Mouse (Mus musculus) gastrocnemius, adult 8-10 months (tissue): ENCODE data around the gene Tbxa2r. TPM values are rescaled to one million over a fixed set of nuclear protein-coding genes. Genes with fewer than 3 reads are reported as not detected.

ENCODE experiments used
- DNase-seq, 2 experiments: peaks; one replicate each; pipeline ENCODE4 v3.0.0; 2022; ENCODE audit warnings: low spot score in 2 of 2
- total RNA-seq, 4 experiments: library from RNA; stranded (reverse); gene quantifications; 2 replicates each; pipeline ENCODE4 v1.2.4; 2022

Tbxa2r gene
- total RNA-seq, 4 experiments from 2014 or later, result 0.12 to 0.36 (median 0.19) TPM

DNA sequence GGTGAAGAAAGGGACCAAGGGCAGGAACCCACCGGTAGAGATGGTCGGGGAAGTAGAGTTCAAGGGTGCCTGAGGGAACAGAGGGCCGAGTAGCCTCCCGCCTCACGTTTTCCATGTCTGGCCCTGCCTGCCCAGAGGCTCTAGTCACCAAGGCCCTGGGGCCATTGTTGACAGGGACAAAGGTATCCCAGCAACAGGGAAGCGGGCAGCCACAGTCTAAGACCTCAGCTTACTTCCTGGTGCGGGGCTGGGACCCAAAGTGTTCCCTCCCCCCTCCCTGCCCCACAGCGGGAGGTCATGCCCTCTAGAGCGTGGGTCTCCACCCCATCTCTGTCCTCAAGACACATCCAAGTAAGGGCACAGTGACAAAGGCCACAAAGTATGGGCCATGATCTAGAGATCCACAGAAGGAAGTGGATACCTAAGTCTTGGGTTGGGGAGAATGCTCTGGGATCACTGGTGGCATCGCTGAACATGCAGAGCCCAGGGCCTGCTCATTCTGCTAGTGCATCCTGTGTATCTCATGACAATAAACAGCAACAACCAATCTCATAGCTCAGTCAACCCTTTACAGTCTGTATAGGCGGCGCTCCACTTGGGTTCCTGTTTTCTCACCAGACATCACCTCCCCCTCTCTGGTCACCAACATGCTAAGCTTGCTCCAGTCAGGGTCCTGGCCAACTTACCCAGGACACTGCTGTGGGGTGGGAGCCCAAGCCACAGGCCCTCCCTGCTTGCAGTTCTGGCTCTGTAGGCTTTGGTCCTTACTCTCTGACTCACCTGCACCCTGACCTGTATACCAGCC is 37.3 kb downstream of the Tbxa2r start, which contains the start of gene 4930404N11Rik:
Gene 4930404N11Rik, minus strand, starts transcription at position 145 of the 805 bp plus-strand sequence.
- DNase-seq, result no peak

DNA sequence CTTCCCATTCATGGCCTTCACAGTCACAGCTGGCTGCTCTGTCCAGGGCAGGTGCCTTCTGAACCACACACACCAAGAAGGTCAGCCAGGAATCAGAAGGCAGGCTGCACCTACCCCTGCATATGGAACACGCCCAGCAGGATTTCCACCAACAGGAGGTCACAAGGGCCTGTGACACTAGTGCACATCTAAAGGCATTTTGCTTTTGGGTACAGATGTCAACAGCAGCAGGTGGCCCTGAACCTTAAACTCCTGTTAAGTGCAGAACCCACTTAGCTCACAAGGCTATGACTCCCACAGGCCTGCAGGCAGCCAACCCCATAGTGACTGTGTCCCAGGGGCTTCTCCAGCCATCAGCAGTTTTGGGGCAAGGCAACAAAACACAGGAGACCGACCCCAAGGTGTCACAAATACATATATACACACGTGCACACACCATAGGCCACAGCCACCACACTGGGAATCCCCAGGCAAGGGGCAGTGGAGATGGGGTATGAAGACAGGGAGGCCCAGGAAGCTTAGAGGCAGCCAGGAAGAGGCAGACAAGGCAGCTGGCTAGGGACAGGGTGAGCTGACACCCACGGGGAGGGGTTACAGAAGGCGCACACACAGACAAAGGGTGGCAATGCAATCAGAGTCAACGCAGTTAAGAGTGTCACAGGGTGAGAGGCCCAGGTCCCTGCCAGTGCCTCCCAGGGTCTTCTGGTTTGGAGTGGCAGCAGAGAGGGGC is 38.1 kb downstream of the Tbxa2r start:
- no peak for DNase-seq

DNA sequence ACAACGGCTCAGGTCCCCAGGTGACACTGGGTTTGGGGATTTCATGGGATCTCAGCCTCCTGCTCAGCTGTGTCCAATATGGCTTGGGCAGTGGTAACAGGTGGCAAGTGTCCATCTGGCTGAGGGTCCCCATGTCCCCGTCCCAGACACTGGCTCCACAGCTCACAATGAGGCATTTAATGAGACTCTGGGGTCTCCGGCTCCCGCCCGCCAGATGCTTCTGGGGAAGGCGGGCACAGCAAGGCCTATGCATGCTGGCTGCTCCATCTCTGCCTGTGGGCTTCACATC is 38.6 kb downstream of the Tbxa2r start:
- DNase-seq, result no peak

DNA sequence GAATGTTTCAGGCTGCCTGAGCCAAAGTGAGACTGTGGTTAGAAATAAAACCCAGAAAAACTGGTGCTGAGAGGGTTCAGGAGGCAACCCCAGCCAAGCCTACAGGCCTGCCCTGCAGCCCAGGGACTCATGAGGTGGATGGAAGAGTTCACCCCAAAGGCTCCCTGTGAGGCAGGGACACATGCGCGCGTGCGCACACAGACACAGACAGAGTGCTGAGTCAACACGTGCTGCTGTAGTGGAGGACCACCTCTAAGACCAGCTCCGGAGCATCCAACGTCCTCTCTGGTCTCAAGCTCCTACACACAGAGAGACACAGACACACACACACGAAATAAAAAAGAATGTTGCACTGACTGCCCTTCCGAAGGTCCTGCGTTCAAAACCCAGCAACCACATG is 46.8 kb downstream of the Tbxa2r start:
- no peak for DNase-seq

DNA sequence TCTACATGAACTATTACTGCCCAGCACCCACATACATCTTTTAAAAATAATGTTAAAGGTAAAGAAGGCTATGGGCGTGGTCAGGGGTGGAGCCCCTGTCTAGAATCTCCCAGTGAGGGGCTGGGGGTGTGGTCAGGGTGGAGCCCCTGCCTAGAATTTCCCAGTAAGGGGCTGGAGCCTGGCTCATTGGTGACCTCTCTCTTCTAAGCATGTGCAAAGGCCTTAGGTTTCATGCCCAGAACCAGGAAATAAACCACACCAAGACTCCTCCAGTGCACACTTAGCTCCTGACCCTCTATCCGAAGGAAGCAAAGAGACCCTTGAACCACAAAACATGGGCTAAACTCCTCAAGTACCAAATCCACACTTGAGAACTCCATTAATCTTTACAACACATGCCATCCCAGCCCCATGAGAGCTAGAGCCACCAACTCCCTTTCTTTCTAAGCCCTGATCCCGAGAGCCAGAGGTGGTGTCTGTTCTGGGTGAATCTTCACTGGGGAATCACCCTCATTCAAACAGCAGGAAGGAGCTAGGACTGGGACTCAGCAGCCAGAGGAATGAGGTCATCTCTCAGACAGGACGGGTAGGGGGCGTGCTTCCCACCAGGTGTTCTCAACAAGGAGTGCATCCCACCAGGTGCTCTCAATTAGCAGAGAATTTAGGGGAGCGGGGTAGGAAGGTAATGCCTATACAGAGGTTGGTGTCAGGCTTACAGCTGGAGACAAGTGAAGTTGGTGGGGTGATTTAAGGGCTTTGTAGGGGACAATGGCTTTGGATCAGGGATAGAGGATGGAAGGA is 48.2 kb downstream of the Tbxa2r start:
- DNase-seq, result no peak

DNA sequence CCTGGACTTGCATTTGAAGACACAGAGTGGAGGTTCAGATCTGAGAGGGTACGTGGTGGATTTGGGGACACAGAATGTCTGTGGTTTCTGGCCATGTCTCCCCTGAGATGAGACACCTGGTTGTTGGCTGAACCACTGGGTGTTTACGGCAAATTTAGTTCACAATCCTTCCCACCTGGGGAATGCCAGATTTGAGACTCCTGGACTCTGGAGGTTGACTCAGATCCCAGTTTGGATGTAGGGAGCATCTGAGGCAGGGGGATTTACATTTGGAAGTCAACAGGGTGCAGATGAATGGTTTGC is 48.8 kb downstream of the Tbxa2r start:
- no peak for DNase-seq

DNA sequence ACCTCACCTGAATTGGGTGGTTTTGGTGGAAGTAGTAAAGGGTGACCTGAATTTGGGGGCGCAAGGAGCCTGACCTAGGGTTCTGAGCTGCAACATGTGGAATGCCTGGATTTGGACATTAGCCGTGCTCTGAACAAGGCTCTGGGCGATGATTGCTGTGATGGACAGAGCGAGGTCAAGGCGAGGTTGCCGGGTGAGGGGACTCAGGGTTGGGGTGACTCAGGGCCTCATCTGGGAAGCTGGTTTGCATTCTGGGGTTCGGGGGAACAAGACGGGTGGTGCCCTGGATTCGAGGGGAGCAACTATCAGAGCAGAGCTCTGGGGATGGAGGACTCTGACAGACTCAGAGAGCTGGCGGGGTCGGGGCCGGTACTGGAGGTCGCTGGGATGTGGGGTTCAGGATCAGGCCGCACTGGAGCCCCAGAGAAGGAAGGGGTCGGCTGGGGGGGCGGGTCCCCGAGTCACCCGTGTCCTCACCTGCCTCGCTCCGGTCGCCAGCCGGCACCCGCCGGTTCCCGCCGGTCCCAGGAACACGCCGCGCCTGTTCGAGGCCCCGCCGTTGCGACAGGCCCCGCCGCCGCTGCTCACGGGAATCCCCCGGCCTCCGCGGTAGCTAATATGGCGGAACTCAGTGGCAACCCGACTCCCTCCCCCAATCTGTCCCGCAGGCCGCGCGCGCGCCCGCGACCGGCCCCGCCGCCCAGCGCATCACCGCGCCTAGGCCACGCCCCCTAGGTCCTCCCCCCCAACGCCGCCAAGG is 49.4 kb downstream of the Tbxa2r start, which contains the start of gene Fzr1:
Gene Fzr1, minus strand, starts transcription at position 724 of the 760 bp plus-strand sequence.
- no peak for DNase-seq

DNA sequence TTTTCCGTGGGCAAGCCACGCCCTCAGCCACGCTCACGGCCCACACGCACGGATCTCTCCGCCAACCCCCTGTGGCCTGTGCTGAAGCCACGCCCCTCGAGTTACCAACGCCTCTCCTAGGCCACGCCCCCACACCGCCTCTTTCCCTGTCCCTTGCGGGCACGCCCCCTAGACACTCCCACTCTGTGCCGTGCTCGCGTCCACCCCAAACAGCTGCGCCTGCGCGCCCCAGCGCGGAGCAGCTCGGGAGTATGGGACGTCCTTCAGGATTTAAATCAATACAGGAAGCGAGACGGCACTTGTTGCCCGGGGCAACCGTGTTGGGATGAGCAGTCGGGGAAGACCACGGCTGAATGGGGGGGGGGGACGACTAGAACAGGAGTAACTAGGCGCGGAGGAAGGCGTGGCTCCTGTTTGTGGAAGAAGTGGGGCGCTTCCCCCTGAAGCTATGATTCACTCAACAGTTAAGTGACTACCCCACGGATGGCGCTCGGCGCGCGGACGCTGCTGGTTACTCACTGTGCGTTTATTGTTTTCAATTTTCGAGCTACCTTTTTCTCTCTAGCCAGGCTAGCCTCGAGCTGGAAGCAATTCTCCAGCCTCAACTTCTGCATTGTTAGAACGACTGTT is 50.1 kb downstream of the Tbxa2r start:
- peak; percentile 100 for DNase-seq

DNA sequence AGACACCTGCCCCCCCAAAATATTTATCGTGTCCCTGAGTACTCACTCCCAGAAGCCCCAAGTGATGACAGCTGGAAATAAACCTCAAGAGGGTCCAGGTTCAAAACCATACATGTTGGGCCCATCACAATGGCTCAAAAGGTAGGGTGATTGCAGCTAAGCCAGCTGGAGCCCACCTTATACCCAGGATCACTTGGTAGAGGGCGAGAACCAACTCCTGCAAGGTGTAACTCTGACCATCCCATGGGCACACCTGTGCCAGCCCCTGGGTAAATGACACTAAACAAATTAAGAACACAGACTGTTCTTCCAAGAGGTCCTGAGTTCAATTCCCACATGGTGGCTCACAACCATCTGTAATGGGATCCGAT is 50.6 kb downstream of the Tbxa2r start:
- no peak for DNase-seq

DNA sequence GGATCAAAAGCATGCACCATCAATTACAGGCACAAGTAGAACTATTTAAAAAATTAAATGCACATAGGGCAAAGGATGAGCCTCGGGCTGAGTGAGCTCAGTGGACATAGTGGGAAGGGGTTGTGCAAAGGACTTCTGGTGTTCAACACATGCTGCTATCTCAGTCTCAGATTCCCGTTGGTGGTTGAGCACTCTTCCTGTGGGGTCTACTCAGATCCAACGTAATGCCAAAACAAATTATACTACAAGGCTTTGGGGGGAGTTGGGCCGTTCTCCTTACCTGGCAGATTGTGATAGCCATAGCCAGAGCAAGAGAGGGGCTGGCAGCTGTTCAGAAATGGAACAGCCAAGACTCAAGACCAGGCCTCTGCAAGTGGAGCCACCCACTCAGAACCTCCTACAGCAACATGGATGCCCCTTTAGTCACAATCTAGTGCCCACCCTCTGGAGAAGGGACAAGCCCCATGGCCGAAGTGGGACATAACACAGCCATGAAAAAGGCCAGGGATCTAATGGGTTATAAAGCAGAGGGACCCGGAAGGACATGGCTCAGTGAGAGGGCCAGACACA is 51.4 kb downstream of the Tbxa2r start:
- no peak for DNase-seq

DNA sequence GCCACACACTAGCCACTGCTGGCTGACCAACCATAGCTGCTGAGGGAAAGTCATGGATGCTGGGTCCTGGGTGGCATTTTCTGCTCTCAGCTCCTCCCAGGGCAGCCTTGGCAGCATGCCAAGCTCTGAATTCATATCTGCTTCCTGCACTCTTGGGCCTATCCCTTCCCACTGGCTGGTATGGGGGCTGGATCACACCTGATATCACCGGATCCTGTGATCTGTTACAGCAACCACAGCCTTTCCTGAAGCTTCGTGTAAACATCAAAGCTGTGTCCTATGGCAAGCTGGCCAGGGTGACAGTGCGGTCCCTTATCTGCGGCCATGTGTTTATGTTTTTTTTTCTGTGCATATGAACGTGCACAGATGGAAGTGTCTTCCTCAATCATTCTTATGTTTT is 53.5 kb downstream of the Tbxa2r start:
- no peak for DNase-seq

DNA sequence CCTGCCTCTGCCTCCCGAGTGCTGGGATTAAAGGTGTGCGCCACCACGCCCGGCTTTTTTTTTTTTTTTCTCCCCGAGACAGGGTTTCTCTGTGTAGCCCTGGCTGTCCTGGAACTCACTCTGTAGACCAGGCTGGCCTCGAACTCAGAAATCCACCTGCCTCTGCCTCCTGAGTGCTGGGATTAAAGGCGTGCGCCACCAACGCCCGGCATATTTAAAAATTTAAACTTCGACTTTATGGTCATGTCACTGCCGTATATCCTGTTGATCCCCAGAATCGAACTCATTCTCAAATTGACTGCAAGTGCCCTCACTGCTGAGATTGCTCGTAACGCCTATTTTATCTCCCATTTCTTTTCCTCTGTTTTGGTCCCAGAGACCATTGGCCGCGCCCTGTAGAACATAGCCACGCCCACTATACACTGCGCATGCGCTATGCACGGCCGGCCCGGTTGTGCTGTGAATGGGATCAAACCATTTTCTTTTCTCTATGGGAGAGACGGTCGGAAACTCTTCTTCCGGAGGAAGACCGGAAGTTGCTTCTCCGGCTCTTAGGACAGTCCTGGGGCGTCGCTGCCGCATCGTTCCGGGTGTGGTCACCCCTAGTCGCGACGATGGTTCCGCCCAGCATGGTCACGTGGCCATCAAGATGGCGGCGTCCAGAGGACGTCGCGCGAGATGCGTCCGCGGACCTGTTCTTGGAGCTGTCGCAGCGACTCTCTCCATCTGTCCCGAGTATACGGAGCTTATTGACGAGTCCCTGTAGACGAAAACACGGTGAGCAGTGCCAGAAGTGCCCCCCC is 55.5 kb downstream of the Tbxa2r start, which contains the start of the genes Dohh and Gm48551:
Gene Dohh, plus strand, starts transcription at position 627 of the 803 bp plus-strand sequence.
Gene Gm48551, plus strand, starts transcription at position 665 of the 803 bp plus-strand sequence.
- DNase-seq, result peak; percentile 95 to 97

DNA sequence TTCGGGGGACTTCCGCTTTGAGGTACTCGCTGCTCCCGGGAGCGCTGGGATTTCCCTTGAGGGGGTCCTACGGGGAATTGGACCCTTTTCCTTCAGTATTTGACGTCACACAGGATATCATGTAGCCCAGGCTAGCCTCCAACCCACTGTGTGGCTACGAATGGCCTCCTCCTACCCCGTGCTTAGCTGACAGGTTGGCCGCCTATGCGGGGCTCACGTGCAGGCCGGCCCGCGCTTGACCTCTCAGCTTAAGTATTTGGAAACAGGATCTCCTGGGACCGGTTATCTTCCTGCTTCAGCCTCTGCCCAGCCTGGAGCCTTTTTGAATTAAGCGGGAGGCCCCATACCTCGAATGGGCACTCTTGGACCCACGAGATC is 56.1 kb downstream of the Tbxa2r start:
- DNase-seq, result no peak

Other genes with a start within 250 kb of the Tbxa2r start
- under 1 TPM in 1 of 4 experiments, not detected in 3; 0.44 TPM for gene Creb3l3, start 229.9 kb upstream of the Tbxa2r start, total RNA-seq
- gene Map2k2, start 222.8 kb upstream of the Tbxa2r start, total RNA-seq, result 100 to 1,000 TPM; 197 to 233 (median 208) TPM
- 10 to 100 TPM; 24.8 to 28.9 (median 25.5) TPM for gene Zbtb7a, start 193.5 kb upstream of the Tbxa2r start, total RNA-seq
- gene Pias4, start 160.8 kb upstream of the Tbxa2r start, total RNA-seq, result 10 to 100 TPM; 14.0 to 19.0 (median 16.2) TPM
- gene Eef2, start 152.1 kb upstream of the Tbxa2r start, total RNA-seq, result 1,000 to 10,000 TPM; 1,293 to 1,550 (median 1,345) TPM
- gene Dapk3, start 145.7 kb upstream of the Tbxa2r start, total RNA-seq, result 10 to 100 TPM; 25.2 to 31.5 (median 27.3) TPM
- gene 4930442H23Rik, start 144.9 kb upstream of the Tbxa2r start, total RNA-seq, result not detected
- 100 to 1,000 TPM in 1 of 4 experiments, 10 to 100 TPM in 3; 15.3 to 106 (median 44.7) TPM for gene Nmrk2, start 126.7 kb upstream of the Tbxa2r start, total RNA-seq
- gene Atcay, start 97.9 kb upstream of the Tbxa2r start, total RNA-seq, result not detected
- 1 to 10 TPM; 1.8 to 2.7 (median 2.1) TPM for gene Zfr2, start 95.6 kb upstream of the Tbxa2r start, total RNA-seq
- under 1 TPM in 2 of 4 experiments, not detected in 2; 0.31 TPM for gene Matk, start 75.8 kb upstream of the Tbxa2r start, total RNA-seq
- 100 to 1,000 TPM in 3 of 4 experiments, 10 to 100 TPM in 1; 96.1 to 111 (median 102) TPM for gene Mrpl54, start 61.8 kb upstream of the Tbxa2r start, total RNA-seq
- gene Apba3, start 61.8 kb upstream of the Tbxa2r start, total RNA-seq, result 100 to 1,000 TPM in 2 of 4 experiments, 10 to 100 TPM in 2; 94.6 to 106 (median 98.8) TPM
- gene Tjp3, start 37.1 kb upstream of the Tbxa2r start, total RNA-seq, result not detected
- 10 to 100 TPM; 18.5 to 22.8 (median 21.9) TPM for gene Pip5k1c, start 35.8 kb upstream of the Tbxa2r start, total RNA-seq
- gene Cactin, start 7.6 kb upstream of the Tbxa2r start, total RNA-seq, result 10 to 100 TPM in 1 of 4 experiments, 1 to 10 TPM in 3; 9.4 to 11.3 (median 9.8) TPM
- gene Gipc3, start 14.5 kb downstream of the Tbxa2r start, total RNA-seq, result 1 to 10 TPM in 1 of 4 experiments, under 1 TPM in 3; 0.46 to 1.2 (median 0.73) TPM
- gene Hmg20b, start 21.7 kb downstream of the Tbxa2r start, total RNA-seq, result 10 to 100 TPM; 16.9 to 22.8 (median 21.1) TPM
- gene Mfsd12, start 28.8 kb downstream of the Tbxa2r start, total RNA-seq, result 1 to 10 TPM; 1.7 to 3.1 (median 2.1) TPM
- under 1 TPM; 0.22 to 0.68 (median 0.60) TPM for gene 4930404N11Rik, start 37.1 kb downstream of the Tbxa2r start, total RNA-seq
- 10 to 100 TPM; 14.8 to 18.5 (median 16.6) TPM for gene Fzr1, start 49.8 kb downstream of the Tbxa2r start, total RNA-seq
- 10 to 100 TPM; 46.5 to 50.1 (median 47.4) TPM for gene Dohh, start 55.7 kb downstream of the Tbxa2r start, total RNA-seq
- gene Gm48551, start 55.7 kb downstream of the Tbxa2r start, total RNA-seq, result 1 to 10 TPM in 2 of 4 experiments, under 1 TPM in 2; 0.59 to 1.8 (median 1.1) TPM
- gene Gm48552, start 60.3 kb downstream of the Tbxa2r start, total RNA-seq, result 1 to 10 TPM in 2 of 4 experiments, under 1 TPM in 1, not detected in 1; 0.43 to 1.1 (median 1.1) TPM
- not detected for gene Smim24, start 64.3 kb downstream of the Tbxa2r start, total RNA-seq
- gene Nfic, start 126.9 kb downstream of the Tbxa2r start, total RNA-seq, result 100 to 1,000 TPM; 223 to 267 (median 235) TPM
- gene Celf5, start 154.0 kb downstream of the Tbxa2r start, total RNA-seq, result under 1 TPM in 2 of 4 experiments, not detected in 2; 0.05 to 0.31 TPM
- 10 to 100 TPM; 41.6 to 49.3 (median 43.1) TPM for gene Ncln, start 167.7 kb downstream of the Tbxa2r start, total RNA-seq
- 1 to 10 TPM in 1 of 4 experiments, under 1 TPM in 3; 0.27 to 1.0 (median 0.59) TPM for gene S1pr4, start 171.4 kb downstream of the Tbxa2r start, total RNA-seq
- under 1 TPM; 0.19 to 0.80 (median 0.24) TPM for gene Gna15, start 195.5 kb downstream of the Tbxa2r start, total RNA-seq
- gene Gna11, start 216.5 kb downstream of the Tbxa2r start, total RNA-seq, result 10 to 100 TPM; 26.2 to 30.7 (median 28.4) TPM
- 100 to 1,000 TPM; 851 to 988 (median 920) TPM for gene Aes, start 230.8 kb downstream of the Tbxa2r start, total RNA-seq
- gene Tle2, start 245.8 kb downstream of the Tbxa2r start, total RNA-seq, result 1 to 10 TPM; 3.1 to 4.3 (median 4.0) TPM